Mouse (Mus musculus) adrenal gland, postnatal 4 days (tissue): Measurements from ENCODE around the gene Rtkn2. TPM values are rescaled to one million over a fixed set of nuclear protein-coding genes. Genes with fewer than 3 reads are reported as not detected.

ENCODE experiments used
- DNase-seq, 2 experiments: peaks; one replicate each; pipeline ENCODE4 v3.0.0; 2021 to 2022; ENCODE audit warnings: low spot score in 2 of 2, mixed read lengths in 2 of 2
- long read RNA-seq, 2 experiments: library from polyadenylated mRNA; stranded (forward); transcript quantifications; one replicate each; pipeline ENCODE4 v2.0.0; 2021
- total RNA-seq, 2 experiments: library from RNA; stranded (reverse); gene quantifications; 2 replicates each; pipeline ENCODE4 v1.2.3; 2021

The Rtkn2 gene
- total RNA-seq = 1 to 10 TPM; 2.0 to 2.6 TPM
- long read RNA-seq, experiment 1, partial matches to known transcripts = 0 of 3 reads
- long read RNA-seq, experiment 1, other reads (novel, unspliced or antisense) = 0 of 3 reads
- long read RNA-seq, experiment 2, partial matches to known transcripts = 0 of 6 reads
- long read RNA-seq, experiment 2, other reads (novel, unspliced or antisense) = 2 of 6 reads

GRCm38 (mm10) chr10:67979401-67980157 is at the start of gene Rtkn2:
Rtkn2 (plus strand) TSS chr10:67979570.
- DNase-seq = peak; percentile 67 to 74

- no peak for DNase-seq
Observed at GRCm38 (mm10) chr10:67931328-67931727, 48.0 kb upstream of the Rtkn2 start.

GRCm38 (mm10) chr10:67932780-67933179 is 46.6 kb upstream of the Rtkn2 start:
- no peak for DNase-seq

- no peak for DNase-seq
Observed at GRCm38 (mm10) chr10:67936944-67937343, 42.4 kb upstream of the Rtkn2 start.

- no peak for DNase-seq
Observed at GRCm38 (mm10) chr10:67937775-67938174, 41.6 kb upstream of the Rtkn2 start.

- DNase-seq = no peak
Observed at GRCm38 (mm10) chr10:67939546-67939945, 39.8 kb upstream of the Rtkn2 start.

- DNase-seq = no peak
Observed at GRCm38 (mm10) chr10:67943513-67943912, 35.9 kb upstream of the Rtkn2 start.

GRCm38 (mm10) chr10:67950059-67950748 is 29.2 kb upstream of the Rtkn2 start:
- no peak for DNase-seq

- no peak for DNase-seq
Observed at GRCm38 (mm10) chr10:67951690-67952089, 27.7 kb upstream of the Rtkn2 start.

GRCm38 (mm10) chr10:67955982-67956381 is 23.4 kb upstream of the Rtkn2 start:
- no peak for DNase-seq

GRCm38 (mm10) chr10:67959982-67960381 is 19.4 kb upstream of the Rtkn2 start:
- no peak for DNase-seq

GRCm38 (mm10) chr10:67962496-67962895 is 16.9 kb upstream of the Rtkn2 start:
- DNase-seq = no peak

GRCm38 (mm10) chr10:67964060-67964459 is 15.3 kb upstream of the Rtkn2 start:
- no peak for DNase-seq

GRCm38 (mm10) chr10:67965251-67965986 is 14.0 kb upstream of the Rtkn2 start:
- no peak for DNase-seq

- no peak for DNase-seq
Observed at GRCm38 (mm10) chr10:67966102-67966501, 13.3 kb upstream of the Rtkn2 start.

- DNase-seq = no peak
Observed at GRCm38 (mm10) chr10:67966983-67967382, 12.4 kb upstream of the Rtkn2 start.

GRCm38 (mm10) chr10:67971166-67971796 is 8.1 kb upstream of the Rtkn2 start:
- DNase-seq = no peak

GRCm38 (mm10) chr10:67977271-67977670 is 2.1 kb upstream of the Rtkn2 start:
- DNase-seq = no peak

- no peak for DNase-seq
Observed at GRCm38 (mm10) chr10:67983776-67984175, 4.4 kb downstream of the Rtkn2 start.

GRCm38 (mm10) chr10:67984271-67984943 is 5.0 kb downstream of the Rtkn2 start:
- no peak for DNase-seq
